Mouse (Mus musculus) frontal cortex, postnatal 25 days (tissue): ENCODE measurements at regions not wholly inside any gene's neighbourhood (a gene's known extent, or its start where the extent isn't known, plus 50 kb on each side); places are given as distances from the start of the nearest gene placed in this dataset.

Experiments used
- DNase-seq, 2 experiments: peaks; one replicate each; pipeline ENCODE4 v3.0.0; 2022; ENCODE audit warnings: low spot score in 2 of 2

- DNase-seq = no peak
Observed at GRCm38 (mm10) chr13:101565323-101565722, 202.7 kb downstream of the Pik3r1 start.

- DNase-seq = no peak
Observed at GRCm38 (mm10) chr13:101555371-101555874, 212.6 kb downstream of the Pik3r1 start.

- no peak for DNase-seq
Observed at GRCm38 (mm10) chr13:101553131-101553549, 214.9 kb downstream of the Pik3r1 start.

GRCm38 (mm10) chr13:101552451-101552850, 215.6 kb downstream of the Pik3r1 start:
- no peak for DNase-seq

- DNase-seq = no peak
Observed at GRCm38 (mm10) chr13:101551068-101551467, 216.9 kb downstream of the Pik3r1 start.

- DNase-seq = no peak
Observed at GRCm38 (mm10) chr13:101550526-101550925, 217.5 kb downstream of the Pik3r1 start.

- DNase-seq = no peak
Observed at GRCm38 (mm10) chr13:101547887-101548286, 220.1 kb downstream of the Pik3r1 start.

- no peak for DNase-seq
Observed at GRCm38 (mm10) chr13:101547365-101547764, 220.7 kb downstream of the Pik3r1 start.

GRCm38 (mm10) chr13:101545344-101546181, 222.5 kb downstream of the Pik3r1 start:
- DNase-seq = no peak

GRCm38 (mm10) chr13:101540391-101541191, 227.4 kb downstream of the Pik3r1 start:
- no peak for DNase-seq

GRCm38 (mm10) chr13:101538110-101538509, 229.9 kb downstream of the Pik3r1 start:
- DNase-seq = no peak

- no peak for DNase-seq
Observed at GRCm38 (mm10) chr13:101536019-101536418, 232.0 kb downstream of the Pik3r1 start.

- DNase-seq = no peak
Observed at GRCm38 (mm10) chr13:101535331-101535866, 232.6 kb downstream of the Pik3r1 start.

- DNase-seq = no peak
Observed at GRCm38 (mm10) chr13:101534490-101534889, 233.5 kb downstream of the Pik3r1 start.

GRCm38 (mm10) chr13:101532913-101533312, 235.1 kb downstream of the Pik3r1 start:
- no peak for DNase-seq

- DNase-seq = no peak
Observed at GRCm38 (mm10) chr13:101527691-101528090, 240.3 kb downstream of the Pik3r1 start.

GRCm38 (mm10) chr13:101524781-101525180, 243.2 kb downstream of the Pik3r1 start:
- no peak for DNase-seq

- DNase-seq = no peak
Observed at GRCm38 (mm10) chr13:101524223-101524622, 243.8 kb downstream of the Pik3r1 start.

- DNase-seq = no peak
Observed at GRCm38 (mm10) chr13:101523492-101523891, 244.5 kb downstream of the Pik3r1 start.

GRCm38 (mm10) chr13:101522597-101522996, 245.4 kb downstream of the Pik3r1 start:
- DNase-seq = no peak

- no peak for DNase-seq
Observed at GRCm38 (mm10) chr13:101513354-101513753, 254.7 kb downstream of the Pik3r1 start.

GRCm38 (mm10) chr13:101509946-101510345, 258.1 kb downstream of the Pik3r1 start:
- no peak for DNase-seq
